Mouse (Mus musculus): ENCODE data around the gene Trnt1.

- TF ChIP-seq CTCF (conservative IDR thresholded peaks at IDR 0.05; ENCODE audit: low read length): no peak
- no peak for TF ChIP-seq POU5F1 (IDR thresholded peaks at IDR 0.05; ENCODE audit: borderline replicate concordance, low read length)
- no peak for TF ChIP-seq NANOG (IDR thresholded peaks at IDR 0.05; ENCODE audit: borderline replicate concordance, low read length)
Measured at GRCm38 (mm10) chr6:106760473-106761218, 8.3 kb upstream of the Trnt1 start.

Measured in E14TG2a.4 (cell line).